Mouse (Mus musculus): ENCODE data around the gene Zbed3.
A peak's percentile ranks its signal among the peaks of the same experiment; 100 is the strongest.

- TF ChIP-seq EP300 (optimal IDR thresholded peaks at IDR 0.05) (no peak), CTCF (IDR thresholded peaks at IDR 0.05; ENCODE audit: low read depth) (peak; percentile 96)
Observed at GRCm38 (mm10) chr13:95286989-95287388, 36.4 kb upstream of the Zbed3 start.
